Mouse (Mus musculus) erythroblast, embryonic 14.5 days (primary cell): ENCODE data around the gene Cdkal1.

Source experiments
- GATA1 ChIP-seq: IDR thresholded peaks from 2 replicates; pipeline ENCODE4 v1.6.1; 2012; ENCODE audit warnings: low read length, inconsistent platforms, mixed read lengths
- TAL1 ChIP-seq: IDR thresholded peaks from 3 replicates; pipeline ENCODE4 v1.6.1; 2012; ENCODE audit warnings: low read length, inconsistent platforms, mixed read lengths

DNA sequence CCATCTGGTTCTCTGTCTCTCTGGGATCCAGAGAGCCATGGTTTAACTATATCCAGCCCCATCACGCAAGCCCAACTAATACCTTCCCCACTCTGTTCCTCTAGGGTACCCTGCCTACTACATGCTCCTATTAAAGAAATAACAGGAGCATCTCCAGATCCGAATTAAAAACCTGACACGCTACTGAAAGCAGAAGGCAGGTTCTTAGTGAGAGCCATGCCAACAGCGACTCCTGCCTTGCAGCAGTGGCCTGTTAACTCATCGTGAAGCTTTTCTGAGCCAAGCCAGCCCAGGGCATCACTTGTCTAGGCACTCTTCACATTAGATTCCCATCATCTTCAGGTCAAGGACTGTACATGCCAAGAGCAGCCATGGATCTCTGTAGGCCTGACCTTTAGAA lies 104.3 kb downstream of the Cdkal1 start:
- TF ChIP-seq TAL1 (no peak), GATA1 (no peak)
